Mouse (Mus musculus) right cerebral cortex, adult 18-20 months (tissue): ENCODE measurements around the gene Snrpc.
"Not testable (repeated sequence)": the region's sequence is repeated elsewhere in the genome, so short reads cannot be mapped to it uniquely, and the experiment has no call there.

Source experiments
- DNase-seq: peaks from one replicate; pipeline ENCODE4 v3.0.0; 2022; ENCODE audit warnings: mixed read lengths

Snrpc gene

GRCm38 (mm10) chr17:27837850-27838249 is at the start of gene Snrpc:
Gene Snrpc, plus strand, starts transcription at chr17:27838150.
- DNase-seq, result not testable (repeated sequence)

- no peak for DNase-seq
Observed at GRCm38 (mm10) chr17:27788456-27789172, 49.3 kb upstream of the Snrpc start.

GRCm38 (mm10) chr17:27790015-27790414 is 47.9 kb upstream of the Snrpc start:
- no peak for DNase-seq

GRCm38 (mm10) chr17:27790976-27791375 is 47.0 kb upstream of the Snrpc start:
- peak; percentile 27 for DNase-seq

GRCm38 (mm10) chr17:27791556-27791955 is 46.4 kb upstream of the Snrpc start:
- DNase-seq, result no peak

- no peak for DNase-seq
Observed at GRCm38 (mm10) chr17:27792516-27792915, 45.4 kb upstream of the Snrpc start.

- DNase-seq, result no peak
Observed at GRCm38 (mm10) chr17:27793144-27793543, 44.8 kb upstream of the Snrpc start.

GRCm38 (mm10) chr17:27796780-27797179 is 41.2 kb upstream of the Snrpc start:
- DNase-seq, result peak; percentile 31

GRCm38 (mm10) chr17:27797341-27797872 is 40.5 kb upstream of the Snrpc start:
- peak; percentile 46 for DNase-seq

- DNase-seq, result no peak
Observed at GRCm38 (mm10) chr17:27799771-27800584, 38.0 kb upstream of the Snrpc start.

GRCm38 (mm10) chr17:27800710-27801648 is 37.0 kb upstream of the Snrpc start:
- DNase-seq, result no peak

GRCm38 (mm10) chr17:27803752-27804151 is 34.2 kb upstream of the Snrpc start:
- DNase-seq, result no peak

- DNase-seq, result no peak
Observed at GRCm38 (mm10) chr17:27804156-27804690, 33.7 kb upstream of the Snrpc start.

GRCm38 (mm10) chr17:27804803-27805770 is 32.9 kb upstream of the Snrpc start:
- DNase-seq, result no peak

- no peak for DNase-seq
Observed at GRCm38 (mm10) chr17:27807542-27808078, 30.3 kb upstream of the Snrpc start.

- no peak for DNase-seq
Observed at GRCm38 (mm10) chr17:27810569-27811331, 27.2 kb upstream of the Snrpc start.

- no peak for DNase-seq
Observed at GRCm38 (mm10) chr17:27811980-27812379, 26.0 kb upstream of the Snrpc start.

GRCm38 (mm10) chr17:27814606-27815005 is 23.3 kb upstream of the Snrpc start:
- DNase-seq, result no peak

- DNase-seq, result no peak
Observed at GRCm38 (mm10) chr17:27819011-27819410, 18.9 kb upstream of the Snrpc start.

- DNase-seq, result no peak
Observed at GRCm38 (mm10) chr17:27819521-27819970, 18.4 kb upstream of the Snrpc start.
